Mouse (Mus musculus): ENCODE results near the gene N4bp1.

DNA sequence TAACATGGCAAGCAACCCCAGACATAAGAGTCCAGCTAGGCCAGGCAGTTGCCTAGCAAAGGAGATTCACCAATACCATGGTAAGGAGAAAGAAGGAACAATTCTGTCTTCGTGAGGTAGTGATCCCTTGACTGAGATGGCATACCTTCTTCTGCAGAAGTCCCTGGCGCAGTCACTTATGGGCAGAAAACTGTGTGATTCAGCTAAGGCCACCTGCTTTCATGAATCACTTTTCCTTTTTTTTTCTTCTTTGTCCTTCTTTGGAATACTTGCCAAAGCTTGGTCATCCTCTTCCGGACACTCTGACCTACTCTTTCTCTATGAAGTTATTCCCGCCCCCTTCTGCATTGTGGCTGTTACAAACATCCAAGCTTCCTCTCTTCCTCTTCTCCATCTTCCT, 8.5 kb upstream of the N4bp1 start:
- TF ChIP-seq CTCF (IDR thresholded peaks at IDR 0.05; ENCODE audit: low read depth) (no peak), EP300 (IDR thresholded peaks at IDR 0.05; ENCODE audit: low read depth) (no peak)

Data from heart, postnatal 0 days (tissue).